Mouse (Mus musculus) frontal cortex, adult 2 months (tissue): ENCODE results near the gene Nkx2-5. TPM values are rescaled to one million over a fixed set of nuclear protein-coding genes. Genes with fewer than 3 reads are reported as not detected.

ENCODE experiments used
- DNase-seq, 2 experiments: peaks; one replicate each; pipeline ENCODE4 v3.0.0; 2022; ENCODE audit warnings: low spot score in 1 of 2; ENCODE audit errors: extremely low spot score in 1 of 2
- polyA plus RNA-seq: library from polyadenylated mRNA; depleted of rRNA; stranded (reverse); fragments of >200 nt; gene quantifications from 2 replicates; pipeline ENCODE4 v1.2.3, GENCODE M21; 2012; rRNA removed

Nkx2-5 gene
- polyA plus RNA-seq, result not detected in 2 replicates

DNA sequence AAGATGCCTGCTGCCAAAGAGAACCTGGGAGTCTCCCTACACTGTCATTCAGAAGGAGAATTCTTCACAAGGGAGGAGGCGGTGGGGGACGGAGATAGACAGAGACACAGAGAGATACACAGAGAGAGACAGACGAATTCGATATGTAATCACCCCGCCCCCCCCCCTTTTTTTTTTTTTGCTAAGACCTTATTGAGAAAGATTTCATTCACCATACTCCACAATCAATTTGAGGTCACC, at the start of gene Nkx2-5:
TSS of gene Nkx2-5 (minus strand) at position 101 of the 240 bp plus-strand sequence.
- DNase-seq, result no peak

DNA sequence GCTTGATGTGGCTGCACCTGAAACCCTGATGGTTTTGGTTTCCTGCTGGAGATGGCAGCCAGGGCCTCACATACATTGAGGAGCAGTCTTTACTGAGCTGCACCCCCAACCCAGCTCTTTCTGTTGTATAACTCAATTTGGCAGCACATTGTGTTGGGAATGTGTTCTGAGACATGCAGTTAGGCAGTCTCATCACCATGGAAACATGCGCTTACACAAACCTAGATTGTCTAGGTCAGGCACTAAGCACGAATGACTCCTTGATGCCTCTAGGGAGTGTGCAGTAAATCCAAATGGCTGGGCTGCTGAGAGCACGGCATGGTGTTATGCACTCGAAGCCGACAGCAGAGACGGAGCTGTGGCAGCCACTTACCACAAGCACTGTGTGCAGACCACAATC, 49.5 kb upstream of the Nkx2-5 start:
- peak in 1 of 2 experiments; percentile 59 for DNase-seq

DNA sequence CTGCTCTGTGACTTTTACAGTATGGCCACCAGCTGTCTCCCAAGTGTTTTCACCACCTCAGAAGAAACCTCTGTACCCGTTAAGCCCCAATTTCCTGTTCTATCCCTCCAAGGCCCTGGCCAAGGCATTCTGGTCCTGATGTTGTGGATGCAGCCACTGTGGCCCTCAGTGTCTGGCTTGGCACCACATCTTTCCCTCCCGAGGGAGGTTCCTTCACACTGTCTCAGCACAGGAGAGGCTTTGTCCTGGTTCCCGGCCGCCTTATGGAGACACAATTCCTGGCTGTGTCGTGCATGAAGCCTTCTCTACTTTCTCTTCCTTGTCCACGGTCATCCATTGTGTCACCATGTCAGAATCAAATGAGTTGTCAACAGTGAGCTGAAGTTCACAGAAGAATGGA, 48.7 kb upstream of the Nkx2-5 start:
- no peak for DNase-seq

DNA sequence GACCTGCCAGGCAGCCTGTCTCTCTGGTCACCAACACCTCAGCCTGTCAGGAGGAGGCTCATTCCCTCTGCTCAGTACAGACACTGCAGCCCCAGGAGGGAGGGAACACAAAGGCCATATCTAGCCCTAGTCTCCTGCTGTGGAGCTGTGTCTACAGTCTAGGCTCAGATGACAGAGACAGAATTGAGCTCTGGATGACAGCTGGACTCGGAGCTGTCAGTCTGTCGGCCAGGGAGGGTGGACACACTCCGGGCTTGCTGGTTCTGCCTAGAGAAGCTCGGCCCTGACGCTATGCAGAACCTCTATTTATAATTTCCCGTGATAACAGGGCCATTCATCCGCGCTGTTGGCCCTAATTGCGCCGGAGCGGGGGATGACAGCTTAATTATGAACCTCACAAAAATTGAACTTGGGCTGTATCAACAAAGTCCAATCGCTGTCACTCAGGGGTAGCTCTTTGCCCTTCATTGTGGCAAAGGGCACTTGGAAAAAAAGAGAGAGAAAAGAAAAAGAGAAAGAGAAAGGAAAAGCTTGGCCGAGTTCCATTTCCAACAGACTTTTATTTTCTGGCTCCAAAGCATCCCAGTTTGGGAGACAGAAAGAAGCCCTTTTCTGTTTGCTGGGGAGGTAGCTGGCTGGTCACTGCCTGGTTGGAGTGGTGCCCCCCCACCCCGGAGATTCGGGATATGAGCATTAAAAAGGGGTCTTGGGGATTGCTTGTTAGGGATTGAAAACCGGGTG, 48.0 kb upstream of the Nkx2-5 start:
- no peak for DNase-seq

DNA sequence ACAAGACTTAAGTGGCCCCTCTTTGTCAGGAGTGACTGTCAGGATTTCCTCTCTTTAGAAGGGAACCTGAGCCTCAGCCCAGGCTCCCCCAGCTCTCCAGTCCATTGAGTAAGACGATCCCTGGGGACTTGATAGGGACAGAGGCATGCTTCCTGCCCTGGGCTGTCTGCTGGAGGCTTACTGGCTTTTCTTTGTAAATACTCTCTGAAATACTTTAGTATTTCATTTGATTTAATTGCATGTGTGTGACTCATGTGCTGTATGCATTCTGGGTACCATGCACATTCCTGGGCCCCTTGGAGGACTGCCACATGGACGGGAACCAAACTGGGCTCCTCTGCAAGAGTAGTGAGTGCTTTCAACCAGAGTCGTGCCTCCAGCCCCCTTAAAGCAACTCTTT, 43.1 kb upstream of the Nkx2-5 start:
- no peak for DNase-seq

DNA sequence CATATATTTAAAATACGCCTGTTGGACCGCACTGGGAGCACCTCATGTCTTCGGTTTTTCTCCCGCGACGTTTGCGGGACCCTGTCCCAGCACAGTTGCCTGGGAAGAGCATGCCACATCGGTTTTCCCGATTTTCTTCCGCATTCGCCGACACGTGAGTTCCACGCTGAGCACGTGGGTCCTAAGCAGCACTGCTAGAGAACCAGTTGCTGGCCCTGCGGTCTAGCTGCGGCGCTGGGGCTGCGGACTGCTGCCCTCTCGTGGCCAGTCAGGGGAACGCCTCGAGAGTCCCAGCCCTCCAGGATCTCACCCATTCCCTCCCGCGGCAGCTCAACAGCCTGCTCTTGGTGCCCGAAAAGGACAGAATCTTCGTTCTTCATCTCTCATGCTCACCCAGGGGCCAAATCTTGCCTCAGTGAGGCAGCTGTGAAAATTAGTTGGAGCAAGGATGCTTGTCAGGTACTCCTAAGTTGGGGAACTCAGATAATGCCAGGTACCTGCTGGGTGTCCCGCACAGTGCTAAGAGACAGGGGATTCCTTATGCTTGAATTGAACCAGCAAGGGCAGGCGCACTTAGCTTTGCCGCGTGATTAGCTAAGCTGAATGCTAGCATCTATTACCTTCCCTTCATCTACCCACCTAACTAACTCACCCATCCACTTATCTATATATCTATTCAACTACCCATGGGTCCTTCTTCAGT, 41.4 kb upstream of the Nkx2-5 start:
- DNase-seq, result peak; percentile 52 to 90

DNA sequence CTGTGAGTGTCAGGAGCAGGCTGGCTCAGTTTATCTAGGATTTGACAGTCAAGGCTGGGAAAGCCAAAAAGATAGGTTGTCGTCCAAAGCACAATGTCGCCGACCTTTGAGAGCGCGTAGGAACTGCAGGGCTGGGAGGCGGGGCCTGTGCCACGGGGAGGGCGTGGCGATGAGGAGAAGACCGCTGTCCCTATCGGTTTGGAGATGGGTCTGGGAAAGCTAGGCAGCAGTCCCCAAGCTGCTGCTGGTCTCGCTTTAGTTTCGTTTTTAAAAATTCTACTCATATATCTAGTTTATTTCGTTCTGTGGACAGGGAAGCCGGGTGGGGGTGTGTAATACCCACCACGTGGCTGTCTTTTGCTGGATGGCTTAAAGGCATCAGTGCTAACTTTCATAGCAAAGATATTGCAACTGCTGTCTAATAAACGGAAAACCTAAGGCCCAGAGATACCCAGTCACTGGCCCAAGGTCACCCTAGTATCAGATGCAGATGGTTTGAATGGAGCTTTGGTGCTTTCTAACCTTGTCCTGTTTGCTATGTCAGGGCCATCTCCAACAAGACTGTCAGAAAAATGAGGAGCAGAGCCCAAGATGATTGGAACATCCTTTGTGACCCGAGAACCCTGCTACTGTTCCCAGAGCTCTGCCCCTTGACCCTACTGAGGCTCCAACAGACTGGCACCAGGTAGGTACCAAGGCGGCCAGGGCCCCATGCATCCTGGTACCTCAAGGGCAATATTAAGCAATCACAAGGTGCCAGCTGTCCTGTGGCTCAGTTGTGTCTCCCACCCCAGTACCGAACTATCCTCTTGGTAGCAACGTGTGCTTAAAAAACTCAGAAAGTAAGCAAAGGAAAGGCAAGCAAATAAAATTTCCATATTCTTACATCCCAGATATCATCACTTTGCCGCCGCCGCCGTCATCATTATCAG, 40.5 kb upstream of the Nkx2-5 start:
- DNase-seq, result peak in 1 of 2 experiments; percentile 71

DNA sequence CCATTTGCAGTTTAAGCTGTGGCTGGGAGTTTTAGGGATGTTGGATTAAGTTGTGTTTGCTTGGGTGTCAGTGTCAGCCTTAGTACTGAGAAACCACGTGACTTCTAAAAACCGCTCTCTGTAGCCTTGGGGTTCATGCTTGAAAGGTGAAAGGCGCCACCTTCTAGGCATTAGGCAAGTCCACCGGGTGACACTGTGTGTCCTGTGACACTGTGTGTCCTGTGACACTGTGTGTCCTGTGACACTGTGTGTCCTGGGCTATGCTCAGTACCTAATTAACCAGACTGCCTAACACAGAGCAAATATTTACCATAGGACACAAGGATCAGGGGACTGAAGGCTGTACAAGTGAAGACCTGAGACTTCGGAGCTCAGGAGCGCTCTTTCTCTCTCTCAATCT, 38.8 kb upstream of the Nkx2-5 start:
- no peak for DNase-seq

DNA sequence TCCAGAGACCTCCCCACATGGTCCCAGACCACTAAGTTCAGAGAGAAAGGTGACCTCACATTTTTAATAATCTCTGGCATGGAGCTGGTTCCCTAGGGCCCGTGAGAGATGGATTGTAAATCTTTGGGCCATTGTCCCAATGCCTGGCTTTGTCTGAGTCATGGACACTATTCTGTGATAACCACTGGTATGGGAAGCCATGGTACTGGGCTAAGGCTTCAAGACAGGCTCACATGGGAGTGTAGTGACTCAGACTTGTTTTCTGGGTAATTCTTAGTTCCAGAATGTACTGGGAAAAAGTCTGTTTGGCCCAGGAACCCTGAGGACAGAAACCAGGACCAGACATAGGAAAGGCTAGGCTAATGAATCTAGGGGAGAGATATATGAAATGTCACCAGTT, 37.9 kb upstream of the Nkx2-5 start:
- DNase-seq, result no peak

DNA sequence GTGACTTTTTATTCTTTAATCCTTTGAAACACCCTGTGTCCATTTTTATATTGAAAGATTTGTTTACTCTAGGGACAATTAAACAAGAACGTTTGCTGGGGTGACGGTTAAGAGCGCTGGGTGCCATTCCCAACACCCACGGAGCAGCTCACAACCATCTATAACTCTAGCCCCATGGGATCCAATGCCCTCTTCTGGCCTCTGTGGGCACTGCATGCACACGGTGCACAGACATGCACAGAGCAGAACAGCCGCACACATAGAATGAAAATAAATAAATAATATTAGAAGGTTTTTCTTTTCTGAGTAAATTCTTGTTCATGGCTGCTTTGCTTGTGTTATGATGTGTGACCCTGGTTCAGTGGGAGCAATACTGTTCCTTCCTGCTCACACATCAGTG, 34.4 kb upstream of the Nkx2-5 start:
- no peak for DNase-seq

DNA sequence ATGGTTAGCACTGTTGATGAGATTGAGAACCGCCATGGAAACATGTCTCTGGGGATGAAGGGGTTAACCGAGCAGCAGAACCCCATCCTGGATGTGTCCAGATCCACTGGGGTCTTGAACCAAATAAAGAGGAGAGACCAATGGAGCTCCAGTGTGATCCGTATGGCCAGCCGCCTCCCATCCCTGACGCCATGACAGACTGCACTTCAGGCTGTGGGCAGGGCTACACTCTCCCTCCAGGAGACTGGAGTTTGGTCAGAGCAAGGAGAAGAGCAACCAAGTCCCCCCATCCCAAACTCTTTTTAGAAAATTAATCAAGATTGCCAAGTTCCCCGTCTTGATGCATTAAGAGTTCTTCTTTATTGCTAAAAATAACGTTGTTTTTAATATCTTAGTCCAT, 33.1 kb upstream of the Nkx2-5 start:
- DNase-seq, result no peak

DNA sequence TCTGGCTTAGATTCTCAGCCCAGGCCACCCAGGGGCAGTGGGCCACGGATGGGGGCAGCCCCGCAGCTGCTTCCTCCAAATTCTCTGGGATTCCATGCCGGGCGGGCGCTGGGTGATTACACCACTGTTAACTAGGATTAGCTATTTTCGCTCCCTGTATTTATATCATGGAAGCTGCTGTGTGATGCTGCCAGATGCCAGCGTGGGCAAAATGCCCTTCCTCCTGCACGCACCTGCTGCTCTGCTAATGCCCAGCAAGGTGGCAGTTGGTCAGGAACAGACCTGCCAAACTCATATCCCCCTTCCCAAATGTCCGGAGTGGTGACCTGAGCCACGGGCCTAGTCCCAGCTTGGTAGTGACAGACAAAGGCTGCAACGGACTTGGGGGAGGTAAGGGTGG, 29.7 kb upstream of the Nkx2-5 start:
- DNase-seq, result no peak

DNA sequence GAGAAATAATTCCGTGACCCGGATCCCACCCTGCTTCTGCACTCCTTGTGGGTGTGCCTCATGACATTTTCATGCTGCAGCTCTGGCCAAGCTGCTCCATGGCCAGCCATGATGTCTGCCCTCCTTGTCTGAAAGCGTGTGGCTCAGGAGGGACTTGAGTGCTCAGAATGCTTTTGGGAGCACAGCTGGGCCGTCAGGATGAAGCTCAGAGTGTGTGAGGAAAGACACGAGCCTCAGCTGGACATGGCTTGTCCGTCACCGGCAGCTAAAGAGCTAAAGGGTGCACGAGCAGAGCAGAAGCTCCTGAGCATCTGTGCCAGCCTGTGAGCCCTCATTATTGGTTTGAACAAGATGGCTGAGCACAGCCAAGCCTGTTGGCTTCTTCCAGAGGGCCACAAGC, 28.7 kb upstream of the Nkx2-5 start:
- no peak for DNase-seq

DNA sequence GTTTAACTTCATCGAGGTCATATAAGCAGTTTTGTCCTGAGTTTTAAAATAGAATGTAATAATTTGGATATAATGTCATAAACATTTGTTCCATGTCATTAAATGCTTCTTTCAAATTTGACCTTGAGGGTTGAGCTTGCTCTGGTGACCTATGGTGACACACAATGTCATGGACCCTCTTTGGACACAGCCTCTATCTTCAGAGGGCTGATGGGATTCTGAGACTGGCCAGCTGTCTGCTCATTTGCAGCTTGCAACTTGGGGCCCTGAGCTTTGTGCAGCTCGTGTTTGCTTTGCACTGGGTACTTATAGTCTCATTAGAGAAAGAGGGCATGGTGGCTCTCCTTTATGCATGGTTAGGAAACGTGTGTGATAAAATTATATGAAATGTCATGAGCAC, 28.1 kb upstream of the Nkx2-5 start:
- DNase-seq, result no peak

DNA sequence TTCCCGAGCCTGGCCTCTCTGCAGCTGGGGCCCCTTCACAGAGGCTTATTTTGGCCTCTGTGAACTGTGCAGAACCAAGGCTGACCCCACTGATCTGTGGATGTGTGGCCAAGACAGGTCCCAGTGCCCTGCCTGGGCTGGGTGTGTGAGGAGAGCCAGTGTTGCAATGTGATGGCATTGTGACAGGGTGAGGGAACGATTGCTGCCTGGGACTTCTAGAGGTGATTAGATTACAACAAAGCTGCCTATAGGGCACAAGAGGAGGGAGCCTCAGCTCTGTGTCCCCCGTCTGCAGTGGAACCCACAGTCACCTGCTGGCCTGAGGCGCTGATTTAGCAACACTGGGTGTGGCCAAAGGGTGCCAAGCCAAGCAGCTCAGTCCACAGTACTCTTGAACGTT, 23.9 kb upstream of the Nkx2-5 start:
- DNase-seq, result no peak

DNA sequence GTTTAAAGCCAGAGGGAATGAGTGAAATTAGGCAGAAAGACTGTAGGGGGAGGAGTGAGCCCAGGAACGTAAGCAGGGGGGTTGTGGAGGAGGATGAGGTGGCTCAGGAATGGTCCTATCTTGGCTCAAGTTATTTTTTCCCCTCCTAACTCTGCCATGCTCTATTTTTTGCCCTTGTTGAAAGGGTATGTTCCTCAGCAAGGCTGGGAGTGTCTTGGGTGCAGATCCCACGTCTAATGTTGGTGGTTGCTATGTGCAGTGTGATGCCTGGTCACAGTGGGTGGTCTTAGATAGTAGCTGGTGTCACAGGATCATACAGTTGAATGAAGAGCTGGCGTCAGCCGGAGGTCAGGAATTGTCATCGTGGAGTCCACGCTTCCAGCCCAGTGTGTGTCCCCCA, 20.3 kb upstream of the Nkx2-5 start:
- DNase-seq, result no peak

DNA sequence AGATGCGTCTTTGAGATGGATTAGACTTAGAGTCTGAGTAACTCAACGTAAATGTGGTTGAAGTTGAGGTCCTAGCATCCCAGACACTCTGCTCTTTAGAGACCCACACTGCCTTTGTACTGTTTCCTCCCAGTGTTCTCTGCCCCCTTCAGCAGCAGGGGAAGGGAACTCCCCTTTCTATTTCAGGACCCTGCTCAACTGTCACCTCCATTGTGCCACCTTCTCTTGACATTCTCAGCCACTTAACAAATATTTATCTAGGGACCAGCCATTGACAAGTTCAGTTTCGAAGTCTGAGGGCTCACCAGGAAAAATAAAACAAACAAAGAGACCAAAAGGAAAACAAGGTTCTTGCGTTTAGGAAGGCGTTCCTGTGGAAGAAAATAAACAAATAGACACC, 19.5 kb upstream of the Nkx2-5 start:
- no peak for DNase-seq

DNA sequence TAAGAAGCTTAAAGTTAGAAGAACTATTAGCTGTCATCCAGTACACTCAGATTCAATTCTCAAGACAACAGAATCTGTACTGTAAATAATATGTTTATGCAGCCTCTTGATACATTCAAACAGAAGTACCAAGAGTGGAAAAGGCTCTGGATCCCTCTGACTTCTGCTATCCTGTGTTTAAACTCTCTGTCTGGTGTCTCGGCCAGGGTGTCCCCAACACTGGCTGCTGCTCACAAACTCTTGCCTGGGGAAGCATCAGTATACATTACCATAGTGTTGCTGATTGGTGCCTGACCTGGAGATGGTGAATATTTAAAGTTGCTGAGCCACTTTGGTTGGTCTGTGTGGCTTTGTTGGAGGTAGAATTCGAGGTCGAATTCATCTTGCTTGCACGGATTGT, 17.0 kb upstream of the Nkx2-5 start:
- no peak for DNase-seq

DNA sequence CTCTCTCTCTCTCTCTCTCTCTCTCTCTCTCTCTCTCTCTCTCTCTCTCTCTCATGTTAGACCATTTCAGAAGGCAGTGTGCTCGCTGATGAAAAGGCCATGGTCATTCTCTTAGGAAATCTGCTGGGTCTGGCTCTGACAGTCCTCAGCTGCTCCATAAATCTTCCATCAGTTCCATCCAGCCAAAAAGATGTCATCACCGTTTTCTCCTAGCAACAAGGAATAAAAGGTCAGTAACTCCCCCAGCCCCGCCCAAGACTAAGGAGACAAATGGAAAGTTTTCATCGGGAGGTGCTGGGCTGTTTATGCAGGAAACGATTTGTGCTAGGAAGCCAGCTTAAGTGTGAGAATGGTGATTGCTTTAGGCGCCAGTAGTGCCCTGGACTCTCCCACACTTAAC, 16.6 kb upstream of the Nkx2-5 start:
- DNase-seq, result no peak

DNA sequence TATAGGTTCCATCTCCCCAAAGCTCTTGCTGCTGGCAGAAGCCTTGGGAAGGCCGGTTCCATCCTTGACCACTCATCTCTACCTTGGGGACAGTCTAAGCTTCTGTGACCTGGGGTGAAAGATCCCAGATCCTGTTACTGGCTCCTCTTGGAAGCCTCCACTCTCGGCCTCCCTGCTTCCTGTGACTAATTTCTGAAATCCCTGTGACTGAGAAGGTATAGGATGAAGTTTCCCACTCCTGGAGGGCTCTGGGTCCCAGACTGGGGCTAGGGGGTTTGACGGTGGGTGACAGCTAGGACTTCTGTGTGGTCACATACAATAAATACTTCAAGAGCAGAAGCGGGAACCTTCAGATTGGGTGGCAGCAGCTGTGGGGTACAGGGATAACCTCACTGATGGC, 16.1 kb upstream of the Nkx2-5 start:
- DNase-seq, result no peak

DNA sequence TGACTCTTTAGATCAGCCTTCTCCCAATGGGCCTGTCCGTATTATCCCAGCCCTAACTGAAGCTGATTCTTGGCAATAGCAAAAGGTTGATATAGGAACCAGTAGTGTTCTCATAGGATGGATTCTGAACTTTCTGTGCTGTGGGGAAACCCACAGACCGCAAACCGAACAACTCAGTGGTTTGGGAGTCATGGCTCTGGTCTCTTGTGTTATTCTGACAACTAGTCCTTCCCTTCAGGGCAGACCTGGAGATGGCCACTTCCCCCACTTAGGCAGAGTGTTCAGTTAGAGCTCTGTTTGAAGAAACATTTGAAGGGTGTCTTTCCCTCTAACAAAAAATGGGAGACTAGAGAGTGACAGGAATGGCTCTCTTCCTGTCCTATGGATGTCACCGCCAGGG, 7.5 kb upstream of the Nkx2-5 start:
- no peak for DNase-seq

DNA sequence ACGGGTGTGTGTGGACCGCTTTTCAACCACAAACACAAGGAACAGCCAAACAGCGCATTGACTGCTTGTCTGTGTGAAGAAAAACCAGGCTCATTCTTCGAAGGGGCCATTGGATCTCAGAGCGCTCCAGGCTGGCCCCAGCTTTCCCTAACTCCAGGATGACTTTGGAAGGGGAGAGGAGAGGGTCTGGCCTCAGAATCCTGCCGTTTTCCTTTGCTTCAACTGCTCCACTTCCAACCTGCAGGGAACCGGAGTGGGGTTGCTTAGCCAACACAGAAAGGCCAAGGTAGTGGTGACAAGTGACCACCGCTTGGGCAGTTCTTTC, 6.3 kb upstream of the Nkx2-5 start:
- DNase-seq, result no peak
